Mouse (Mus musculus): ENCODE data around the gene Tmem87a. TPM values are rescaled to one million over a fixed set of nuclear protein-coding genes. Genes with fewer than 3 reads are reported as not detected.

Gene Tmem87a
- polyA plus RNA-seq, 1 experiment from 2014 or later, result 10.6 TPM

- DNase-seq (ENCODE audit: low spot score) (no peak), ATAC-seq (replicated peaks; ENCODE audit: low FRiP score) (no peak)
- H3K36me3 ChIP-seq (ENCODE audit: control insufficient read depth, insufficient read depth, low read length), result no peaks in the 10 kb centered on the region; the same call in 1 of the 2 replicates
- no peaks in the 10 kb centered on the region for H3K9me3 ChIP-seq (ENCODE audit: control insufficient read depth, low read length)
- H3K27ac ChIP-seq (ENCODE audit: low read depth, low read length), result no peak overlapping the region
- H3K4me3 ChIP-seq (ENCODE audit: low read depth, low read length), result no peak overlapping the region
- no peaks in the 10 kb centered on the region for H3K27me3 ChIP-seq (ENCODE audit: control insufficient read depth, insufficient read depth, low read length)
- no peak overlapping the region for H3K9ac ChIP-seq (ENCODE audit: low read length)
- no peak overlapping the region for H3K4me2 ChIP-seq (ENCODE audit: low read depth, low read length, severe bottlenecking)
- H3K4me1 ChIP-seq (replicated peaks; ENCODE audit: control insufficient read depth, insufficient read depth, low read length), result no peaks in the 10 kb centered on the region; the same call in 1 of the 2 replicates
- WGBS, result 80% methylated on average over 5 of the region's 5 CpGs
These were observed 52.6 kb downstream of the Tmem87a start for GRCm38 (mm10) chr2:120351321-120351720.

DNA sequence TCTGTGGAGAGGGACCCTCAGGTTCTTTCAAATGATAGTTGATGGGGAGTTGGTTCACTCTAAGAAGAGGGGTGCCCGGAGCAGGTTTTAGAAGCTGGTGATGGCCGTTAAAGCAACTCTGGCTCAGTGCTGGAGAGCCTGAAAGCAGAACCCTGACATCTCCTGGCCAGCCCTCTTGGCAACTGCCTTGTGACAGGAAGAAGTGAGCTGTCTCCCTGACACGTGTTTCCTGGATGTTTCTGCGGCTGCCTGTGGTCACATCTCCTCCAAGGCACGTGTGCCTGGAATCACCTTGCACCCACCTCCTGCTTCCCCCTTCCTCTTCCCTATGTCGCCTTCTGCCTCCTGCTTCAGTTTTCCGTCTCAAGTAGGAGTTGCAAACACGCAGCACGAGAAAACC lies 55.8 kb downstream of the Tmem87a start:
- Histone ChIP-seq H3K27ac (ENCODE audit: low read depth, low read length) (no peak overlapping the region), H3K4me3 (ENCODE audit: low read depth, low read length) (no peak overlapping the region), H3K4me2 (ENCODE audit: low read depth, low read length, severe bottlenecking) (no peak overlapping the region), H3K9me3 (ENCODE audit: control insufficient read depth, low read length) (no peaks in the 10 kb centered on the region), H3K9ac (ENCODE audit: low read length) (no peak overlapping the region), H3K27me3 (ENCODE audit: control insufficient read depth, insufficient read depth, low read length) (no peaks in the 10 kb centered on the region), H3K4me1 (replicated peaks; ENCODE audit: control insufficient read depth, insufficient read depth, low read length) (no peaks in the 10 kb centered on the region; the same call in 1 of the 2 replicates), H3K36me3 (ENCODE audit: control insufficient read depth, insufficient read depth, low read length) (no peaks in the 10 kb centered on the region; the same call in 1 of the 2 replicates)
- whole genome bisulfite sequencing, result 86% methylated on average over 9 of the region's 9 CpGs
- DNase-seq (ENCODE audit: low spot score), result no peak
- no peak for ATAC-seq (replicated peaks; ENCODE audit: low FRiP score)

DNA sequence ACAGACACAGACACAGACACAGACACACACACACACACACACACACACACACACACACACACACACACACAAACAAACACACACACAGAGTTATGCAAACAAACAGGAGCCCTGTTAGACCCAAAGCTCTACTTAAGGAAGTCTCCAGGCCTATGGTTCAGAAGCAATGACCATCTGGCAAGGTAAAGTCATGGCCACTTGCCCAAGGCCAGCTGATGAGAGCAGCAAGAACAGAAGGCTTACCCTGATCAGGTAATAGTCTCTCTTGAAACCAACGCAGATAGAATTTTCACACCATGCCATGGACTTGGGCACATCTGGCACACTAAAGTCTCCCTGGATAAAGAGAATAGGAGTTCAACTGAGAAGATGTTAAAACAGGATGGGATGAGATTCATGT lies 62.2 kb downstream of the Tmem87a start:
- 90% methylated on average over 1 of the region's 1 CpGs for WGBS

DNA sequence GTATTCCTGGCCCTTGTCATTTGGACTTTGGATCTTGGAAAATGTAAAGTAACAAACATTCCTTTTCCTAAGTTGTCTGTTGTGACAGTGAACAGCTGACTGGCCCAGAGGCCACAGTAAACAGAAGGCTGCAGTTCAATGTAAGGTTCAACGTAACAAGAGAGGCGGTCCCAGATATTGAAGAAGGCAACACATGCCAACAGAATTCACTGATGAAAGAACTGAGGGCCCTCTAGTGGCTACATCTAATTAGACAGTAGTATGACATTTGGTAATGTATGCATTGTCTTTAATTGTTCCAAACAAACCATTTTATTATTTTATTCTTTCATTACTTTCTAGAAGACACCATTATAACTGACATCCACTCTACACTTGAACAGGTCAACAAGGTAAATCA lies 66.0 kb downstream of the Tmem87a start:
- no peaks in the 10 kb centered on the region for H3K27me3 ChIP-seq (ENCODE audit: control insufficient read depth, insufficient read depth, low read length)
- DNase-seq (ENCODE audit: low spot score), result no peak

More for the DNA sequence above, 62.2 kb downstream of the Tmem87a start:
- Histone ChIP-seq H3K4me3 (ENCODE audit: low read depth, low read length) (no peak overlapping the region), H3K4me1 (replicated peaks; ENCODE audit: control insufficient read depth, insufficient read depth, low read length) (no peaks in the 10 kb centered on the region), H3K27ac (ENCODE audit: low read depth, low read length) (no peak overlapping the region), H3K9me3 (ENCODE audit: control insufficient read depth, low read length) (no peaks in the 10 kb centered on the region), H3K36me3 (ENCODE audit: control insufficient read depth, insufficient read depth, low read length) (peaks cover 2% of the 10 kb centered on the region; the same call in 1 of the 2 replicates), H3K4me2 (ENCODE audit: low read depth, low read length, severe bottlenecking) (no peak overlapping the region), H3K27me3 (ENCODE audit: control insufficient read depth, insufficient read depth, low read length) (no peaks in the 10 kb centered on the region), H3K9ac (ENCODE audit: low read length) (no peak overlapping the region)
- no peak for ATAC-seq (replicated peaks; ENCODE audit: low FRiP score)
- DNase-seq (ENCODE audit: low spot score), result no peak

DNA sequence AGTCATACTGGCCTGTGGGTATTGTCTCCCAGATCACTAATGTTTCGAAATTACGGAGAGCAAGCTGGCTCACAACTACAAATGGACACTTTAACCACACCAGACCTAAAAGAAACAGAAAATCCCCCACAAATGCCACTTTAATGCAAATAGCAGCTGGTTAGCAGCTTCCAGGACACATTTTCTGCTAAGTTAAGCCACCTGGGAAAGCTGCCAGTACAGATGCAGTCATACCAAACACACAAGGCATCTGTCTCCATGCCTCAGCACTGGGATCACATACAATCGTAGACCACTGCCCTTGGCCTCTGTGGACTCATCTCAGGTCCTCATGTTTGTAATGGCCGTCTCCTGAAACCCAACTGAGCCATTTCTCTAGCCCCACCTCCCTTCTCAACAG lies 72.3 kb downstream of the Tmem87a start:
- no peaks in the 10 kb centered on the region for H3K9me3 ChIP-seq (ENCODE audit: control insufficient read depth, low read length)
- H3K4me3 ChIP-seq (ENCODE audit: low read depth, low read length), result no peak overlapping the region
- no peak overlapping the region for H3K9ac ChIP-seq (ENCODE audit: low read length)
- WGBS, result 86% methylated on average over 4 of the region's 4 CpGs
- H3K27me3 ChIP-seq (ENCODE audit: control insufficient read depth, insufficient read depth, low read length), result no peaks in the 10 kb centered on the region
- no peak overlapping the region for H3K4me2 ChIP-seq (ENCODE audit: low read depth, low read length, severe bottlenecking)
- no peaks in the 10 kb centered on the region for H3K4me1 ChIP-seq (replicated peaks; ENCODE audit: control insufficient read depth, insufficient read depth, low read length)
- no peak overlapping the region for H3K27ac ChIP-seq (ENCODE audit: low read depth, low read length)
- ATAC-seq (replicated peaks; ENCODE audit: low FRiP score) (no peak), DNase-seq (ENCODE audit: low spot score) (no peak)
- H3K36me3 ChIP-seq (ENCODE audit: control insufficient read depth, insufficient read depth, low read length), result no peaks in the 10 kb centered on the region; the same call in 1 of the 2 replicates

More for the DNA sequence above, 66.0 kb downstream of the Tmem87a start:
- H3K36me3 ChIP-seq (ENCODE audit: control insufficient read depth, insufficient read depth, low read length), result peaks cover 2% of the 10 kb centered on the region; the same call in 1 of the 2 replicates
- WGBS, result 86% methylated on average over 2 of the region's 2 CpGs
- ATAC-seq (replicated peaks; ENCODE audit: low FRiP score), result no peak
- no peak overlapping the region for H3K27ac ChIP-seq (ENCODE audit: low read depth, low read length)
- H3K9ac ChIP-seq (ENCODE audit: low read length), result no peak overlapping the region
- no peaks in the 10 kb centered on the region for H3K9me3 ChIP-seq (ENCODE audit: control insufficient read depth, low read length)
- no peak overlapping the region for H3K4me2 ChIP-seq (ENCODE audit: low read depth, low read length, severe bottlenecking)
- no peak overlapping the region for H3K4me3 ChIP-seq (ENCODE audit: low read depth, low read length)
- no peaks in the 10 kb centered on the region for H3K4me1 ChIP-seq (replicated peaks; ENCODE audit: control insufficient read depth, insufficient read depth, low read length)

- WGBS, result 68% methylated on average over 4 of the region's 4 CpGs
- no peaks in the 10 kb centered on the region for H3K27me3 ChIP-seq (ENCODE audit: control insufficient read depth, insufficient read depth, low read length)
- no peak overlapping the region for H3K9ac ChIP-seq (ENCODE audit: low read length)
- H3K36me3 ChIP-seq (ENCODE audit: control insufficient read depth, insufficient read depth, low read length), result no peaks in the 10 kb centered on the region; the same call in 1 of the 2 replicates
- no peak overlapping the region for H3K4me2 ChIP-seq (ENCODE audit: low read depth, low read length, severe bottlenecking)
- ATAC-seq (replicated peaks; ENCODE audit: low FRiP score) (no peak), DNase-seq (ENCODE audit: low spot score) (no peak)
- H3K27ac ChIP-seq (ENCODE audit: low read depth, low read length), result no peak overlapping the region
- H3K4me3 ChIP-seq (ENCODE audit: low read depth, low read length), result no peak overlapping the region
- H3K9me3 ChIP-seq (ENCODE audit: control insufficient read depth, low read length), result no peaks in the 10 kb centered on the region
- no peaks in the 10 kb centered on the region for H3K4me1 ChIP-seq (replicated peaks; ENCODE audit: control insufficient read depth, insufficient read depth, low read length)
These were observed 88.8 kb downstream of the Tmem87a start for GRCm38 (mm10) chr2:120315077-120315476.

DNA sequence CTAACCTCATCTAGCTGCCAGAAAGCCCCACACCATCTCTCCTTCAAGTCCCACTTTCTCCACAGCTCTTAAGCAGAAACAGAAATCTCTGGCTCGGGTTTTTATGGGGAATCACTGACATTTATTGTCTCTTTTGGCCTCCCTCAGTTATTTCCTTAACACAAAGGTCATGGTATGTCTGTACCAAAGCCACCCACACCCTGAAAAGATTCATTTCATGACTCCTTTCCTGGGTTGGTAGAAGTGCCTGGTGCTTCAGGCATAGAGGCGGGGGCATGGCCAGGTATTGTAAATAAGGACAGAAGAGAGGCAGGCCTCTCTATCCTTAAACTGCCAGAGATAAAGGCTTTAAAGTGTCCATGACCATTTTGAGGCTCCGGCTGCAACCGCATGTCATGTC lies 89.4 kb downstream of the Tmem87a start:
- DNase-seq (ENCODE audit: low spot score), result no peak
- WGBS, result 88% methylated on average over 4 of the region's 4 CpGs
- Histone ChIP-seq H3K27ac (ENCODE audit: low read depth, low read length) (no peak overlapping the region), H3K4me3 (ENCODE audit: low read depth, low read length) (no peak overlapping the region), H3K27me3 (ENCODE audit: control insufficient read depth, insufficient read depth, low read length) (no peaks in the 10 kb centered on the region), H3K9ac (ENCODE audit: low read length) (no peak overlapping the region), H3K4me1 (replicated peaks; ENCODE audit: control insufficient read depth, insufficient read depth, low read length) (no peaks in the 10 kb centered on the region), H3K36me3 (ENCODE audit: control insufficient read depth, insufficient read depth, low read length) (no peaks in the 10 kb centered on the region; the same call in 1 of the 2 replicates), H3K9me3 (ENCODE audit: control insufficient read depth, low read length) (no peaks in the 10 kb centered on the region), H3K4me2 (ENCODE audit: low read depth, low read length, severe bottlenecking) (no peak overlapping the region)
- ATAC-seq (replicated peaks; ENCODE audit: low FRiP score), result no peak

- WGBS, result 66% methylated on average over 3 of the region's 3 CpGs
- ATAC-seq (replicated peaks; ENCODE audit: low FRiP score) (no peak), DNase-seq (ENCODE audit: low spot score) (no peak)
These were observed 89.9 kb downstream of the Tmem87a start, which contains the start of gene Pla2g4f for GRCm38 (mm10) chr2:120313976-120314375. Gene Pla2g4f, minus strand, starts transcription at chr2:120314165.

GRCm38 (mm10) chr2:120312276-120312825 lies 91.6 kb downstream of the Tmem87a start:
- no peaks in the 10 kb centered on the region for H3K9me3 ChIP-seq (ENCODE audit: control insufficient read depth, low read length)
- H3K4me1 ChIP-seq (replicated peaks; ENCODE audit: control insufficient read depth, insufficient read depth, low read length), result no peaks in the 10 kb centered on the region
- H3K36me3 ChIP-seq (ENCODE audit: control insufficient read depth, insufficient read depth, low read length), result no peaks in the 10 kb centered on the region
- no peak for ATAC-seq (replicated peaks; ENCODE audit: low FRiP score)
- H3K4me3 ChIP-seq (ENCODE audit: low read depth, low read length), result no peak overlapping the region
- 88% methylated on average over 7 of the region's 7 CpGs for WGBS
- no peak for DNase-seq (ENCODE audit: low spot score)
- H3K27me3 ChIP-seq (ENCODE audit: control insufficient read depth, insufficient read depth, low read length), result no peaks in the 10 kb centered on the region
- H3K27ac ChIP-seq (ENCODE audit: low read depth, low read length), result no peak overlapping the region
- H3K4me2 ChIP-seq (ENCODE audit: low read depth, low read length, severe bottlenecking), result no peak overlapping the region
- no peak overlapping the region for H3K9ac ChIP-seq (ENCODE audit: low read length)

More at GRCm38 (mm10) chr2:120313976-120314375, 89.9 kb downstream of the Tmem87a start, which contains the start of gene Pla2g4f:
- H3K36me3 ChIP-seq (ENCODE audit: control insufficient read depth, insufficient read depth, low read length), result no peaks in the 10 kb centered on the region; the same call in 1 of the 2 replicates
- no peak within 1 kb of the TSS for H3K4me2 ChIP-seq (ENCODE audit: low read depth, low read length, severe bottlenecking)
- no peaks in the 10 kb centered on the region for H3K27me3 ChIP-seq (ENCODE audit: control insufficient read depth, insufficient read depth, low read length)
- H3K27ac ChIP-seq (ENCODE audit: low read depth, low read length), result no peak within 1 kb of the TSS
- H3K9me3 ChIP-seq (ENCODE audit: control insufficient read depth, low read length), result no peaks in the 10 kb centered on the region
- H3K9ac ChIP-seq (ENCODE audit: low read length), result no peak within 1 kb of the TSS
- no peak within 1 kb of the TSS for H3K4me3 ChIP-seq (ENCODE audit: low read depth, low read length)
- no peaks in the 10 kb centered on the region for H3K4me1 ChIP-seq (replicated peaks; ENCODE audit: control insufficient read depth, insufficient read depth, low read length)
